Mouse (Mus musculus): Measurements from ENCODE around the gene Epha4. TPM values are rescaled to one million over a fixed set of nuclear protein-coding genes. Genes with fewer than 3 reads are reported as not detected.

Gene Epha4
- total and polyA plus RNA-seq, 3 experiments, result 3.9 to 26.0 (median 13.0) TPM

DNA sequence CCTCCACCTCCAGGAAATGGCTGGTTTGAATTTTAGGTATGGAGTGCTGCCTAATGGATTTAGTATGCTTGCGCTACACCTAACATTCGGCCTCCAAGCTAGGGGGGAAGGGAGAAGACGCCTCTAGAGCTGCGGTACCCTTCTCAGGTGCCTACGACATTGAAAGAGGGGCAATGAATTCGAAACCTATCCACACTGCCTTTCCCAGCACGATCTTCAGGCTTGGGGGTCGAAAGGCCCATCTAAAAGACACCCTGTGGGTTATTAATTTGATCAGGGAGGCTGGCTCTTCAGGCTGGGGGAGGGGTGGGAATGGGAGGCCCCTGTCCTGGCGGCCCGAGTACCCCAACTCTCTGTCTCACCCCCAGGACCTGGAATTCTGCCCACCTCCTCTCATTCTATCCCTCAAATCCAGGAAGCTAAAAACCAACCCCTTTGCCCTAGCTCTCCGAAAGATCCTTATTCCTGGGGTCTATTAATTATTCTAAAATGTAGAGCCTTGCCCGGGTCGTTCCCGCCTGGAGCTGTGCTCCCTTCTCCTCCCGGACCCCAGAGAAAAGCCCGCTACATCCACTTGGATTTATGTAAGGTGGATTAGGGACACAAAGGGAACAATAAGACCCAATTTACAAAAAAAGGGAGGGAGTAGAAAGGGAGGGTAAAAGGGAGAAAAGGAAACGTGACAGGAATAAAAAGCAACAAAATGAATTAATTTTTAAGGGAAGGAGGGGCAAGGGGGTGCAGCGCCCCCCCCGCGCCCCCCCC lies 2.3 kb downstream of the Epha4 start:
- no peaks in the 10 kb centered on the region for H3K36me3 ChIP-seq (replicated peaks in 1 of 2; ENCODE audit: control insufficient read depth in 1 of 2, insufficient read depth in 1 of 2, low read length in 1 of 2)
- peak overlapping the region; percentile 84 for H3K9ac ChIP-seq (ENCODE audit: insufficient read depth, low read depth)
- H3K27me3 ChIP-seq (replicated peaks), result no peaks in the 10 kb centered on the region
- TF ChIP-seq CTCF (conservative IDR thresholded peaks at IDR 0.05 in 1 of 2, IDR thresholded peaks at IDR 0.05 in 1 of 2; ENCODE audit: low read depth in 2 of 2, low read length in 2 of 2) (0 out of 4 replicates have a peak, but pooled peaks of 1 of the 2 experiments have one; percentile 3), PAX5 (IDR thresholded peaks at IDR 0.05; ENCODE audit: low read length) (no peak), RAD21 (IDR thresholded peaks at IDR 0.05; ENCODE audit: low read depth, low read length) (peak; percentile 20)
- dilution Hi-C loops (cut with MboI; ENCODE audit: extremely low pct_ligation_motif_present, extremely low pct_unique_long_range_greater_than_20kb, low sequenced_read_pairs), result no loop called here
- peaks cover 3% of the 10 kb centered on the region for H3K9me3 ChIP-seq (replicated peaks; ENCODE audit: low read length)
- peaks cover 59% of the 10 kb centered on the region for H3K79me2 ChIP-seq (replicated peaks; ENCODE audit: control insufficient read depth, extremely low read depth, insufficient read depth, poor library complexity, severe bottlenecking)
- peak overlapping the region; percentile 73 for H3K4me2 ChIP-seq (ENCODE audit: insufficient read depth, low read depth, poor library complexity, severe bottlenecking)
- H3K4me1 ChIP-seq (ENCODE audit: control insufficient read depth in 1 of 2, insufficient read depth in 2 of 2), result peaks cover 0 to 50% of the 10 kb centered on the region in 2 experiments; a peak in 2 of 4 replicates
- in situ Hi-C loops (cut with MboI; ENCODE audit: low pct_ligation_motif_present, low pct_unique_long_range_greater_than_20kb, low sequenced_read_pairs), result loop anchor here (25.0 kb wide), 2 partner anchors 325 to 425 kb away; no protein-coding TSS in a partner anchor
- no peak for DNase-seq (ENCODE audit: extremely low read depth)
- peak overlapping the region; percentile 53 to 64 (median 58) for H3K4me3 ChIP-seq (replicated peaks in 1 of 3; ENCODE audit: low read depth in 2 of 3, low read length in 2 of 3, poor library complexity in 1 of 3)
- peak overlapping the region; percentile 51 for H3K27ac ChIP-seq (ENCODE audit: insufficient read depth, low read depth)

DNA sequence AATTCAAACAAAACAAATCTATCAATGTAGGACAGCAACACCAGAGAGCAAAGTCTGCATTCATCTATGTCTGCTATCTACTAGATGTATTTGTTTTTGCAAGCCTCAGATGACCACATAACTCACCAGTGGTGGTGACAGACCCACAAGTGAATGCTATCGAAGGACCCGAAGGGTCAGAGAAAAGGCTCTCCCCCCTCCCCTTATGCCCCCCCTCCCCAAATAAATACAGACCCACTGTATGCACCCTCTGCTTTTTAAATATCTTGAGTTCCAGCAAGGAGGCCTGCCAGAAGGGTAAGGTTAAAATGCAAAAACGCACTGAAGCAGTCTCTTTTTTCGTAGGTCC lies 2.9 kb downstream of the Epha4 start:
- in situ Hi-C loops (cut with MboI; ENCODE audit: low pct_ligation_motif_present, low pct_unique_long_range_greater_than_20kb, low sequenced_read_pairs) (loop anchor here (25.0 kb wide), 2 partner anchors 325 to 425 kb away; no protein-coding TSS in a partner anchor), dilution Hi-C loops (cut with MboI; ENCODE audit: extremely low pct_ligation_motif_present, extremely low pct_unique_long_range_greater_than_20kb, low sequenced_read_pairs) (no loop called here)
- no peak for DNase-seq (ENCODE audit: extremely low read depth)
- Histone ChIP-seq H3K9ac (ENCODE audit: insufficient read depth, low read depth) (peak overlapping the region; percentile 84), H3K27me3 (replicated peaks) (no peaks in the 10 kb centered on the region), H3K4me3 (replicated peaks in 1 of 3; ENCODE audit: low read depth in 2 of 3, low read length in 2 of 3, poor library complexity in 1 of 3) (peak overlapping the region; percentile 53 to 64 (median 58)), H3K27ac (ENCODE audit: insufficient read depth, low read depth) (peak overlapping the region; percentile 51), H3K4me1 (ENCODE audit: control insufficient read depth in 1 of 2, insufficient read depth in 2 of 2) (peaks cover 0 to 55% of the 10 kb centered on the region in 2 experiments; a peak in 2 of 4 replicates), H3K9me3 (replicated peaks; ENCODE audit: low read length) (peaks cover 3% of the 10 kb centered on the region), H3K36me3 (replicated peaks in 1 of 2; ENCODE audit: control insufficient read depth in 1 of 2, insufficient read depth in 1 of 2, low read length in 1 of 2) (peaks cover 0 to under 1% of the 10 kb centered on the region in 2 experiments), H3K4me2 (ENCODE audit: insufficient read depth, low read depth, poor library complexity, severe bottlenecking) (peak overlapping the region; percentile 73; the same call in 1 of the 2 replicates), H3K79me2 (replicated peaks; ENCODE audit: control insufficient read depth, extremely low read depth, insufficient read depth, poor library complexity, severe bottlenecking) (peaks cover 63% of the 10 kb centered on the region)
- TF ChIP-seq JUND (conservative IDR thresholded peaks at IDR 0.05; ENCODE audit: low read depth, low read length), result no peak
- TF ChIP-seq MAZ (IDR thresholded peaks at IDR 0.05; ENCODE audit: low read depth, low read length), result no peak
- no peak for TF ChIP-seq CTCF (conservative IDR thresholded peaks at IDR 0.05 in 1 of 2, IDR thresholded peaks at IDR 0.05 in 1 of 2; ENCODE audit: low read depth in 2 of 2, low read length in 2 of 2)
- TF ChIP-seq USF2 (conservative IDR thresholded peaks at IDR 0.05; ENCODE audit: low read depth, low read length), result no peak
- 0 out of 2 replicates have a peak, but pooled peaks have one; percentile 5 for TF ChIP-seq CHD1 (IDR thresholded peaks at IDR 0.05; ENCODE audit: low read depth, low read length)
- no peak for TF ChIP-seq MYC (IDR thresholded peaks at IDR 0.05; ENCODE audit: low read depth, low read length)

DNA sequence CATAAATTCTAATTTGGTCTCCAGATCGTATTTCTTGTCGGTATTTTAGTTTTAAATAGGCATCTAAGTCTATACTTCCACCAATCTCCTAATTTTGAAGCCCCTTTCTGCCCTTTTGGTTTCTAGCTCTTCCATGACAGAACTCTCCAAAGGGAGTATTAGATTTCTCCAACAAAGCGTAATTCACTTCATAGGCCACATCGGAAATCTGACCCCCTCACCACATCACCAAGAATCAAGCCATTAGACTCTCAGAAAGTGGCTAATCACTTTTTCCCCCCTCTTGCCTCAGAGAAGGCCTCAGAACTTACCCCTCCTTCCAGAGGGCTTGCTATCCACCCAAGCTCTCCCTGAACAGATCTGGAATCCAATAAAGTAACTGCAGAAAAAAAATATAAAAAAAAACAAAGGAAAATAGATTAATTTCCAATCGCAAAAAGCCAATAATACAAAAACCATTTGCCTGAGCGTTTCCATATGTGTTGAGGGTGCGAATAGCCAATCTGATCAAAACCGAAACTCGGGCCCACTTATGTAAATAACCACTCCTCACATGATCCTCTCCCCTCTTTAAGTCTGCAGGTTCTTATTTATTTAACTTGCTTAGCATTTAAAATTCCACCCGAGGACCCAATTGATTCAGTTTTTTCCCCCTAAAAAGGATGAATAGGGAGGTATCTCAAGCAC lies 3.4 kb downstream of the Epha4 start:
- Histone ChIP-seq H3K9me3 (replicated peaks; ENCODE audit: low read length) (peaks cover 3% of the 10 kb centered on the region), H3K4me2 (ENCODE audit: insufficient read depth, low read depth, poor library complexity, severe bottlenecking) (peak overlapping the region; percentile 7; the same call in 1 of the 2 replicates), H3K27me3 (replicated peaks) (no peaks in the 10 kb centered on the region), H3K4me1 (ENCODE audit: control insufficient read depth in 1 of 2, insufficient read depth in 2 of 2) (peaks cover 0 to 59% of the 10 kb centered on the region in 2 experiments; a peak in 2 of 4 replicates), H3K9ac (ENCODE audit: insufficient read depth, low read depth) (peak overlapping the region; percentile 84), H3K36me3 (replicated peaks in 1 of 2; ENCODE audit: control insufficient read depth in 1 of 2, insufficient read depth in 1 of 2, low read length in 1 of 2) (peaks cover 5 to 6% of the 10 kb centered on the region in 2 experiments), H3K27ac (ENCODE audit: insufficient read depth, low read depth) (peak overlapping the region; percentile 55; the same call in 1 of the 2 replicates), H3K79me2 (replicated peaks; ENCODE audit: control insufficient read depth, extremely low read depth, insufficient read depth, poor library complexity, severe bottlenecking) (peaks cover 68% of the 10 kb centered on the region), H3K4me3 (replicated peaks in 1 of 3; ENCODE audit: low read depth in 2 of 3, low read length in 2 of 3, poor library complexity in 1 of 3) (peak overlapping the region; percentile 53 to 64 (median 58))
- DNase-seq (ENCODE audit: extremely low read depth), result no peak
- in situ Hi-C loops (cut with MboI; ENCODE audit: low pct_ligation_motif_present, low pct_unique_long_range_greater_than_20kb, low sequenced_read_pairs), result loop anchor here (25.0 kb wide), 2 partner anchors 324 to 424 kb away; no protein-coding TSS in a partner anchor
- dilution Hi-C loops (cut with MboI; ENCODE audit: extremely low pct_ligation_motif_present, extremely low pct_unique_long_range_greater_than_20kb, low sequenced_read_pairs), result no loop called here
- TF ChIP-seq MEF2A (IDR thresholded peaks at IDR 0.05; ENCODE audit: borderline replicate concordance, low read depth, low read length) (peak; percentile 43; the same call in 1 of the 2 replicates), ELF1 (IDR thresholded peaks at IDR 0.05; ENCODE audit: low read depth, low read length) (no peak), RCOR1 (conservative IDR thresholded peaks at IDR 0.05; ENCODE audit: low read depth, low read length) (0 out of 2 replicates have a peak, but pooled peaks have one; percentile 37), MAZ (IDR thresholded peaks at IDR 0.05; ENCODE audit: low read depth, low read length) (peak; percentile 57; the same call in 1 of the 2 replicates), TBP (conservative IDR thresholded peaks at IDR 0.05; ENCODE audit: low read depth, low read length) (0 out of 2 replicates have a peak, but pooled peaks have one; percentile 32), CHD1 (IDR thresholded peaks at IDR 0.05; ENCODE audit: low read depth, low read length) (peak; percentile 58; the same call in 1 of the 2 replicates), USF1 (IDR thresholded peaks at IDR 0.05; ENCODE audit: low read depth, low read length) (peak; percentile 23; the same call in 1 of the 2 replicates), MAFK (IDR thresholded peaks at IDR 0.05; ENCODE audit: insufficient replicate concordance, low read length) (0 out of 2 replicates have a peak, but pooled peaks have one; percentile 11), EP300 (IDR thresholded peaks at IDR 0.05; ENCODE audit: low read length) (peak; percentile 31; the same call in 1 of the 2 replicates), BHLHE40 (IDR thresholded peaks at IDR 0.05; ENCODE audit: low read depth, low read length) (peak; percentile 93), POLR2A (IDR thresholded peaks at IDR 0.05; ENCODE audit: low read depth, low read length) (no peak), IRF4 (IDR thresholded peaks at IDR 0.05; ENCODE audit: low read depth, low read length) (peak; percentile 75), ETS1 (conservative IDR thresholded peaks at IDR 0.05; ENCODE audit: low read depth, low read length) (peak; percentile 54; the same call in 1 of the 2 replicates), PAX5 (IDR thresholded peaks at IDR 0.05; ENCODE audit: low read length) (no peak), NELFE (IDR thresholded peaks at IDR 0.05; ENCODE audit: low read depth, low read length) (no peak)
